Mouse (Mus musculus) liver, postnatal 0 days (tissue): ENCODE results near the gene Unc45a.

ENCODE experiments used
- CTCF ChIP-seq: sonication (generic); IDR thresholded peaks from 2 replicates; pipeline ENCODE4 v1.5.1; 2016; ENCODE audit warnings: antibody characterized with exemption, low read depth
- EP300 ChIP-seq: IDR thresholded peaks from 2 replicates; pipeline ENCODE4 v1.6.1; 2016; ENCODE audit warnings: antibody characterized with exemption, low read depth, mild to moderate bottlenecking

- no peak for TF ChIP-seq CTCF
- no peak for TF ChIP-seq EP300
Measured at GRCm38 (mm10) chr7:80372166-80372565, 31.4 kb upstream of the Unc45a start.
